Mouse (Mus musculus) mature B cell (primary cell): ENCODE results near the gene Samd14.
"Not testable (repeated sequence)": the region's sequence is repeated elsewhere in the genome, so short reads cannot be mapped to it uniquely, and the experiment has no call there.

Source experiments
- in situ Hi-C: fragments of 300-500 bp; cut with MboI; formaldehyde crosslinking; loops from 2 replicates; pipeline ENCODE4 v1.14.3; 2019

Samd14 gene

GRCm38 (mm10) chr11:95009629-95010014 lies at the start of gene Samd14:
Samd14 (plus strand) TSS chr11:95009879.
- in situ Hi-C loops: no loop called here

- in situ Hi-C loops: no loop called here
Observed at GRCm38 (mm10) chr11:94962534-94963101, 47.1 kb upstream of the Samd14 start.

GRCm38 (mm10) chr11:94967419-94967818 lies 42.3 kb upstream of the Samd14 start, which contains the start of gene Hils1:
Hils1 (plus strand) TSS chr11:94967593.
- in situ Hi-C loops: no loop called here

DNA sequence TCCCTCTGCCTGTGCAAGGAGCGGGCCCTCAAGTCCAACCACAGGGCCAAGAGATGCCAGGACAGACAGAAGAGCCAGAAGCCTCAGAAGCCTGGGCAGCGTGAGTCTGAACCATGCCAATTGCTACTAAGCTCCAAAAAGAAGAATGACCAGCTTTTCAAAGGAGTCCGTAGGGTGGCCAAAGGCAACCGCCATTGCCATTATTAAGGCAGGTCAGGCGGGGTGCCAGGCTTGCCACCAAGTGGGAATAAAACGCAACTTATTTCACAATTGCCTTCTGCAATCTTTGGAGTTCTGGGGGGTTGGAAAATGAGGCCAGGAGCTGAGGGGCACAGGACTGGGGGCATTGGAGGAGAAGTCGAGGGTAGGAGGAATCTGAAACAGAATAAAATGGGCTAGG lies 41.5 kb upstream of the Samd14 start:
- in situ Hi-C loops: no loop called here

DNA sequence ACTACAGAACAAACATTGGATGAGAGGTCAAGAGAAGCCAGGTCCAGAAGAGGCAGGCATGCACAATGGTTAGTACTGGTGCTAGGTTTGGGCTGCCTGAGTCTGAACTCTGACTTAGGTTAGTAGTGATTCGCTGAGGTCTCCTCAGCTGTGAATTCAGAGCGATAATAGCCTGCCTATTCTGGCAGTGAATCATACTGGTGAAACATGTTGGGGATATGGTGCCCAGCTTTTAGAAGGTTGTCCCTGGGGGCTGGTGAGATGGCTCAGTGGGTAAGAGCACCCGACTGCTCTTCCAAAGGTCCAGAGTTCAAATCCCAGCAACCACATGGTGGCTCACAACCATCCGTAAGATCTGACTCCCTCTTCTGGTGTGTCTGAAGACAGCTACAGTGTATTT lies 40.0 kb upstream of the Samd14 start:
- in situ Hi-C loops: not testable (repeated sequence)

DNA sequence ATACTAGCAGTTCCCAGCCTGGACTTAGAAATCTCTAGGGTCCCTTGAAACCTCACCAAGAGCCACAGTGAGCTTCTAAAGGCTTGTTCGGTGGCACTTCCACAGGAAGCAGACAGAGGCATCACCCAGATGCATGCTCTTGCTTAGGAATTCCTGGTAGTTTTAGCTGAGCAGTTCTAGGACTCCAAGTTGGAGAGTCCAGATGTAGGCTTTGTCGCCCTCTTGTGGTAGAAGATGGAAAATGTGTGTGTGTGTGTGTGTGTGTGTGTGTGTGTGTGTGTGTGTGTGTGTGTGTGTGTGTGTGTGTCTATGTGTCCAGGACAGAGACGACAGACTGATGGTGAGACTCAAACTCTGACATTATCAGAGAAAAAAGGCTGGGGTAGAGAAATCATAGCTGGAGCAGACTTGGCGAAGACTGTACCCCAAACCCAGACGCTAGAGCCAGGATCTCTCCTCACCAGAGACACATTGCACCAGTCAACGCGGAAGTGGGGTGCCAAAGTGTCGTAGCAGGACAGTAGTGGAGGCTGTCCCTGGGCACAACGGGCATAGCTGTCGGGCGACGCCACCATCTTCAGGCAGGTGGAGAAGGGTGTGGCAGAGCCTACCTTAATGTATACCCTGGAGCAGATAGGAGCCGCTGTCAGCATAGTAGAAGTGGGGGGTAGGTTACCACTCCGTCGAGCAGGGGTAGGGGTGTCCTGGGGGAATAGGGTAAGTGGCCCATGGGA lies 39.3 kb upstream of the Samd14 start:
- in situ Hi-C loops: no loop called here

DNA sequence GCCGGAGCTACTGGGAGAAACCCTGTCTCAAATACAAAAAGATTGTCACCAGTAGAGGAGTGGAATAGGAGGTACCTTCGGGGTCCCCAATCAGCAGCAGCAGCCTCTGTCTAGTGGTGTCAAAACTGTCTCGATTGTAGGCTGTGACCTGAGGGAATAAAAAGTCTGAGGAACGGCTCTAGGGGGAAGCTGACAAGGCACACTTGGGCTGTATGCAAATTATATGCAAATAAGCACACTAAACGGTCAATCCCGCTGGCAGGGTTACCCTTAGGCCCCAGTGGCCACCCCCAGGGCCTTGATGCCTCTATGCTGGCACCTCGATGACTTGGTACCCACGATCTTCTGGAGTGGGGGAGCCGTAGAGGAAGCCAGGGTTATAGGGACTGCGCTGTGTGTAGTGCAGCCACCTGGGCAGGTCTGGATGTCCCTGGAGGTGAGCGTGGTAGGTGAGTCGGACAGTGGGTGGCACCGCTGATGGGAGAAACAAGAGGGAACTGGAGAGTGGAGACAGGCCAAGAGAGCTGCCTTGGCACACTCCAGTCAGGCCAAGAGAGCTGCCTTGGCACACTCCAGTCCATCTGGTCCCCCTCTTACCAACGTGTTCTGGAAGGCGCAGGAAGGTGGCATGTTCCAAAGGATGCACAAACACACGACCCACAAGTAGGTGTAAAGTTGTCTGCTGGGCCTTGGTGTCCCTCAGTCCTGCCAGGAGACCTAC lies 37.6 kb upstream of the Samd14 start:
- in situ Hi-C loops: no loop called here

DNA sequence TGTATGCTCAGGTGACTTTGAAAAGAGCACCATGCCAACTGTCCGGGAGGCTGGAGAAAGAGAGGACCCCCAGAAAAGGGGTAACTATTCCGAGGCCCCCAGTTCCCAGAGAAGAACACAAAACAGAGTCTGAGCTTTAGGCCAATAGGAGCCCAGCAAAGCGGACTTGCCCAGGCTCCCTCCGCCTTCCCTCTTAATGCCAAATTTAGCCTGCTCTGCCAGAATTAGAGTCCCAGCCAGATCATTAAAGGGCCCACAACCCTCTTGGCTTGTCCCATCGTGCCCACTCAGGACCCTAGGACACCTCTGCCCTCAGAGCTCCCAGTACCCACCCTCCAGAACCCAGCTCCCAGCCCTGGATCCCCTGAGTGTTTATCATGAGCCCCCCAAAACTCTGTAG lies 36.8 kb upstream of the Samd14 start:
- in situ Hi-C loops: no loop called here

- in situ Hi-C loops: no loop called here
Observed at GRCm38 (mm10) chr11:94973313-94973712, 36.4 kb upstream of the Samd14 start.

GRCm38 (mm10) chr11:94974951-94975350 lies 34.7 kb upstream of the Samd14 start:
- in situ Hi-C loops: no loop called here

GRCm38 (mm10) chr11:94976199-94976598 lies 33.5 kb upstream of the Samd14 start, which contains the start of gene Sgca:
Sgca (minus strand) TSS chr11:94976327.
- in situ Hi-C loops: no loop called here

GRCm38 (mm10) chr11:94978178-94978915 lies 31.3 kb upstream of the Samd14 start:
- in situ Hi-C loops: no loop called here

GRCm38 (mm10) chr11:94978947-94979346 lies 30.7 kb upstream of the Samd14 start:
- in situ Hi-C loops: no loop called here

DNA sequence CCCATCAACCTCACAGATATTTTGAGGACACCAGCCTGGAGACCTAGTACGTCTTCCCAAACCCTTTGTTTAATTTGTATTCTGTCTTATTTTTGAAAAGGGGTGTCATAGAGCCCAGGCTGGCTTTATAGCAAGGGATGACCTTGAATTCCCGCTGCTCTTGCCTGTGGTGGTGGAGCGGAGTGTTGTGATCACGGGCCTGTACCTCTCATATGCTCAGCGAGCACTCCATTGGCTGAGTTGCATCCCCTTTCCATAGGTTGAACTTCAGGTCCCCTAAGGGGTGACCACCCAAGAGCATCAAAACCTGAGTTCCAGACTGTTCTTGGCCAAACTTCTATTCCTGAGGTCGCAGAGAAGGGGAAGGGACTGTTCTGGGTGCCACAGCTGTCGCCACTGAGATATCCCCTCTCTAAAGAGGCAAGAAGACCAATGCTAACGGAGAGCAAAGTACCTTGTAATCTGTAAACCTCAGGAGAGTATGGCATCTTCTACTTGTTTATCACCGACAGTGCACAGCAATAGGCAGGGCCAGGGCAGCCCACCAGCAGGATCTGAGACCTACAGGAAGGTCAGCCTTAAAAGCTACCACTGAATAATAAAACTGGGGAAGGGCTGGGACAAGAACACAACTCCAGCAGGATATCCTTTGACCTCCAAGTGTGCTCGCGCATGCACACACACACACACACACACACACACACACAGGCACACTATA lies 30.1 kb upstream of the Samd14 start:
- in situ Hi-C loops: no loop called here

DNA sequence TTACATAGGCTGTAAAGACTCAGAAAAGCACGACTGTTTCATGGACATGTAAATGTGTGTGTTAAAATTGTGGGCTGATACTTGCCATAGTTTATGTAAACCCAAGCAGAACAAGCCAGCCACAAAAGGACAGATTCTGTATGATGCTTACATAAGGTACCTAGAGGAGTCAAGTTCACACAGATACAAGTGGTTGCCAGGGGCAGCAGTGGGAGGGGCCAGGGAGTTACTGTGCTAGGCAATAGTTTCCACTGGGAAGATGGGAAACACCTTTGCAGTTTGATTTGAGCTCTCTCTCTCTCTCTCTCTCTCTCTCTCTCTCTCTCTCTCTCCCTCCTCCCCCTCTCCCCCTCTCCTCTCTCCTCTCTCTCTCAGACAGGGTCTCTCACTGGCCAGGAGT lies 24.5 kb upstream of the Samd14 start:
- in situ Hi-C loops: no loop called here

- in situ Hi-C loops: no loop called here
Observed at GRCm38 (mm10) chr11:94985822-94986221, 23.9 kb upstream of the Samd14 start.

DNA sequence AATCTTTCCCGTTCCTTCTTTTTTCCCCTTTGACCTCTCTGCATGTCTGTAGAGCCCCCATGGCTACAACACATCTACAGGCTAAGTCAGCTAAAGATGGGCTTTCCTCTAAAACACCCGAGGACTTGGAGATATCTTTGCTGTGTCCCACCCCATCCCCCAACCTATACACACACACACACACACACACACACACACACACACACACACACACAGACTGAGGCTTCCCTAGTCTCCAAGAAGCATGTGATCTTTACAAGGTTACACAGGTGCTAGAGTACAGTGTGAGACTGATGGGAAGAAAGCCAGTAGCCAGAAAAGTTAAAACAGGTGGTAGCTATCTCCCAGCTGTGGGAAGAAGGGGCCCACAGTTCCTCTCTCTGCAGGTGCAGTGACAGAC lies 23.2 kb upstream of the Samd14 start:
- in situ Hi-C loops: no loop called here

GRCm38 (mm10) chr11:94987341-94987740 lies 22.3 kb upstream of the Samd14 start:
- in situ Hi-C loops: no loop called here

- in situ Hi-C loops: no loop called here
Observed at GRCm38 (mm10) chr11:94987851-94988250, 21.8 kb upstream of the Samd14 start.

GRCm38 (mm10) chr11:94988780-94989561 lies 20.7 kb upstream of the Samd14 start:
- in situ Hi-C loops: no loop called here

DNA sequence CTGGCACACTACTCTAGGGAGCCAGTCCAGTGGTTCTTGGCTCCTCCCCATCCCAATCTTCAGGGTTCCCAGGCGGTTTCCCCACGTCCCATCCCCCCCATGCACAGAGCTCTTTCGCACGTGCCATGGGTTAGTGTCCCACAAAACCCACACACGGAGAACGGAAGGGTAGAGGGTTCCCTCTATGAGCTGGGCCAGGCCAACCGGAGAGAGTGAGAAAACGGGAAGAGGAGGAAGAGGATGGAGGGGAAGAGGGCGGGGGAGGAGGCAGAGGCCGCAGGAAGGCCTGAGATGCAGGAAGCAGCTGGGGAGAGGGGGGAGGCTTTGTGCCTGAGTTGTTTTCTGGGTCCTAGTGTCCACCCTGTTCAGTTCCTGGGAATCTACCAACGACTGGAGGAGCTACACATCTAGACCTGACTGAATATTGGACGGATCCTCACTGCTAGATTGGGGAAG lies 20.1 kb upstream of the Samd14 start:
- in situ Hi-C loops: no loop called here
